8 mouse cellular contexts compared by ENCODE assay signal in genomic region chr19:5653969-5654719, GRCm38 (mm10). TPM values are rescaled to one million over a fixed set of nuclear protein-coding genes. Genes with fewer than 3 reads are reported as not detected.
DNase-seq lines count a peak whose midpoint lies in the region; ATAC-seq and TF ChIP-seq lines count a peak whose summit lies in the region.

No protein-coding gene starts in this region.

- peaks cover 60% of the 10 kb centered on the region for H3K36me3 ChIP-seq in lung, embryonic 14.5 days (ENCODE audit: insufficient read depth)
- peaks cover 24% of the 10 kb centered on the region for H3K36me3 ChIP-seq in embryonic facial prominence, embryonic 15.5 days
- H3K36me3 ChIP-seq in limb, embryonic 10.5 days: peaks cover 85% of the 10 kb centered on the region
- H3K36me3 ChIP-seq in neural tube, embryonic 13.5 days: peaks cover 22% of the 10 kb centered on the region; the same call in 1 of the 2 replicates

- no peaks in the 10 kb centered on the region for H3K9me3 ChIP-seq in lung, embryonic 14.5 days (ENCODE audit: low read depth, low read length)
- no peaks in the 10 kb centered on the region for H3K9me3 ChIP-seq in embryonic facial prominence, embryonic 15.5 days (replicated peaks)
- H3K9me3 ChIP-seq in limb, embryonic 10.5 days (replicated peaks): no peaks in the 10 kb centered on the region
- no peaks in the 10 kb centered on the region for H3K9me3 ChIP-seq in neural tube, embryonic 13.5 days

- H3K4me3 ChIP-seq in lung, embryonic 14.5 days (ENCODE audit: low read depth, low read length): peak overlapping the region; percentile 43
- peak overlapping the region; percentile 46 for H3K4me3 ChIP-seq in embryonic facial prominence, embryonic 15.5 days (replicated peaks)
- peak overlapping the region; percentile 60 for H3K4me3 ChIP-seq in limb, embryonic 10.5 days
- peak overlapping the region; percentile 38 for H3K4me3 ChIP-seq in neural tube, embryonic 13.5 days

- peaks cover 17% of the 10 kb centered on the region for H3K27me3 ChIP-seq in lung, embryonic 14.5 days (ENCODE audit: insufficient read depth, low read length)
- peaks cover 25% of the 10 kb centered on the region for H3K27me3 ChIP-seq in embryonic facial prominence, embryonic 15.5 days
- peaks cover 26% of the 10 kb centered on the region for H3K27me3 ChIP-seq in limb, embryonic 10.5 days (ENCODE audit: low read depth, poor library complexity, severe bottlenecking)
- peaks cover 35% of the 10 kb centered on the region for H3K27me3 ChIP-seq in neural tube, embryonic 13.5 days

- ATAC-seq in lung, embryonic 14.5 days (ENCODE audit: insufficient read depth): peak; percentile 50
- ATAC-seq in embryonic facial prominence, embryonic 15.5 days (ENCODE audit: insufficient number of reproducible peaks, low FRiP score, low TSS enrichment, low read depth): peak; percentile 34; the same call in 1 of the 2 replicates
- peak; percentile 52 for ATAC-seq in neural tube, embryonic 13.5 days (ENCODE audit: low read depth)

- no peak for TF ChIP-seq CTCF in lung, embryonic 14.5 days (IDR thresholded peaks at IDR 0.05; ENCODE audit: low read depth)

- 9% methylated on average over 62 of the region's 62 CpGs for WGBS in lung, embryonic 14.5 days
- WGBS in embryonic facial prominence, embryonic 15.5 days: 8% methylated on average over 62 of the region's 62 CpGs
- 6% methylated on average over 62 of the region's 62 CpGs for WGBS in limb, embryonic 10.5 days
- 7% methylated on average over 62 of the region's 62 CpGs for WGBS in neural tube, embryonic 13.5 days

- no peak overlapping the region for H3K27ac ChIP-seq in lung, embryonic 14.5 days (ENCODE audit: low read depth)
- no peak overlapping the region for H3K27ac ChIP-seq in embryonic facial prominence, embryonic 15.5 days (replicated peaks)
- peak overlapping the region; percentile 74 for H3K27ac ChIP-seq in limb, embryonic 10.5 days
- no peak overlapping the region for H3K27ac ChIP-seq in neural tube, embryonic 13.5 days (replicated peaks)

- H3K9ac ChIP-seq in lung, embryonic 14.5 days: peak overlapping the region; percentile 46
- H3K9ac ChIP-seq in embryonic facial prominence, embryonic 15.5 days: peak overlapping the region; percentile 33
- H3K9ac ChIP-seq in neural tube, embryonic 13.5 days: peak overlapping the region; percentile 62

- H3K4me2 ChIP-seq in lung, embryonic 14.5 days: peak overlapping the region; percentile 85
- H3K4me2 ChIP-seq in embryonic facial prominence, embryonic 15.5 days (replicated peaks): peak overlapping the region; percentile 85
- H3K4me2 ChIP-seq in neural tube, embryonic 13.5 days: peak overlapping the region; percentile 67

- peak; percentile 72 for DNase-seq in lung, embryonic 14.5 days
- DNase-seq in lung, postnatal 25 days (ENCODE audit: low spot score): no peak
- DNase-seq in limb, embryonic 10.5 days (ENCODE audit: low spot score): peak; percentile 87
- no peak for DNase-seq in left cerebral cortex, adult 18-20 months (ENCODE audit: low spot score in 2 of 2)
- DNase-seq in urinary bladder, postnatal 36 days (ENCODE audit: low spot score in 2 of 2): no peak
- DNase-seq in spleen, postnatal 10 days (ENCODE audit: low spot score in 2 of 2): no peak

- 0 out of 2 replicates have a peak, but pooled peaks cover 6% of the 10 kb centered on the region for H3K4me1 ChIP-seq in lung, embryonic 14.5 days (ENCODE audit: insufficient read depth)
- peaks cover 22% of the 10 kb centered on the region for H3K4me1 ChIP-seq in embryonic facial prominence, embryonic 15.5 days
- peaks cover 34% of the 10 kb centered on the region for H3K4me1 ChIP-seq in limb, embryonic 10.5 days
- peaks cover 18% of the 10 kb centered on the region for H3K4me1 ChIP-seq in neural tube, embryonic 13.5 days (replicated peaks)

RNA-seq across cellular contexts. Expression of gene Sipa1, which starts 9.4 kb away (rescaled TPM):
- 40.4 and 49.3 TPM in 2 replicates for polyA plus RNA-seq in lung, embryonic 14.5 days (2014; fragmentation: Nextera tagmentation; extraction: Ambion mirVana)
- polyA plus RNA-seq in embryonic facial prominence, embryonic 15.5 days (2015; fragmentation: Nextera tagmentation; extraction: Ambion mirVana): 29.4 and 30.4 TPM in 2 replicates
- polyA plus RNA-seq in limb, embryonic 10.5 days (2016; fragmentation: Nextera tagmentation; extraction: Ambion mirVana): 35.9 and 38.6 TPM in 2 replicates
- 19.1 and 19.8 TPM in 2 replicates for polyA plus RNA-seq in neural tube, embryonic 13.5 days (2015; fragmentation: Nextera tagmentation; extraction: Ambion mirVana)
- total RNA-seq in left cerebral cortex, adult 18-20 months (2021): 10 to 100 TPM; 11.5 to 13.3 TPM

RNA-seq across cellular contexts. Expression of gene Rela, which starts 16.9 kb away (rescaled TPM):
- polyA plus RNA-seq in lung, embryonic 14.5 days (2014; fragmentation: Nextera tagmentation; extraction: Ambion mirVana): 52.3 and 54.2 TPM in 2 replicates
- polyA plus RNA-seq in embryonic facial prominence, embryonic 15.5 days (2015; fragmentation: Nextera tagmentation; extraction: Ambion mirVana): 61.4 and 62.4 TPM in 2 replicates
- 31.5 and 39.6 TPM in 2 replicates for polyA plus RNA-seq in limb, embryonic 10.5 days (2016; fragmentation: Nextera tagmentation; extraction: Ambion mirVana)
- 33.8 and 36.5 TPM in 2 replicates for polyA plus RNA-seq in neural tube, embryonic 13.5 days (2015; fragmentation: Nextera tagmentation; extraction: Ambion mirVana)
- total RNA-seq in left cerebral cortex, adult 18-20 months (2021): 10 to 100 TPM; 18.8 to 22.0 TPM

RNA-seq across cellular contexts. Expression of gene Map3k11, which starts 34.4 kb away (rescaled TPM):
- polyA plus RNA-seq in lung, embryonic 14.5 days (2014; fragmentation: Nextera tagmentation; extraction: Ambion mirVana): 36.6 TPM in 2 replicates
- polyA plus RNA-seq in embryonic facial prominence, embryonic 15.5 days (2015; fragmentation: Nextera tagmentation; extraction: Ambion mirVana): 27.1 and 30.0 TPM in 2 replicates
- polyA plus RNA-seq in limb, embryonic 10.5 days (2016; fragmentation: Nextera tagmentation; extraction: Ambion mirVana): 35.3 and 42.2 TPM in 2 replicates
- 17.4 and 18.0 TPM in 2 replicates for polyA plus RNA-seq in neural tube, embryonic 13.5 days (2015; fragmentation: Nextera tagmentation; extraction: Ambion mirVana)
- 10 to 100 TPM; 18.8 to 22.4 TPM for total RNA-seq in left cerebral cortex, adult 18-20 months (2021)

RNA-seq across cellular contexts. Expression of gene Pcnx3, which starts 34.6 kb away (rescaled TPM):
- polyA plus RNA-seq in lung, embryonic 14.5 days (2014; fragmentation: Nextera tagmentation; extraction: Ambion mirVana): 28.4 and 35.2 TPM in 2 replicates
- 24.6 and 26.6 TPM in 2 replicates for polyA plus RNA-seq in embryonic facial prominence, embryonic 15.5 days (2015; fragmentation: Nextera tagmentation; extraction: Ambion mirVana)
- polyA plus RNA-seq in limb, embryonic 10.5 days (2016; fragmentation: Nextera tagmentation; extraction: Ambion mirVana): 31.6 and 34.3 TPM in 2 replicates
- polyA plus RNA-seq in neural tube, embryonic 13.5 days (2015; fragmentation: Nextera tagmentation; extraction: Ambion mirVana): 23.0 TPM in 2 replicates
- total RNA-seq in left cerebral cortex, adult 18-20 months (2021): 10 to 100 TPM; 61.1 to 74.0 TPM

RNA-seq across cellular contexts. Expression of gene Kat5, which starts 44.1 kb away (rescaled TPM):
- 25.5 and 33.4 TPM in 2 replicates for polyA plus RNA-seq in lung, embryonic 14.5 days (2014; fragmentation: Nextera tagmentation; extraction: Ambion mirVana)
- polyA plus RNA-seq in embryonic facial prominence, embryonic 15.5 days (2015; fragmentation: Nextera tagmentation; extraction: Ambion mirVana): 49.4 and 52.3 TPM in 2 replicates
- 51.5 and 59.3 TPM in 2 replicates for polyA plus RNA-seq in limb, embryonic 10.5 days (2016; fragmentation: Nextera tagmentation; extraction: Ambion mirVana)
- polyA plus RNA-seq in neural tube, embryonic 13.5 days (2015; fragmentation: Nextera tagmentation; extraction: Ambion mirVana): 72.3 and 77.2 TPM in 2 replicates
- total RNA-seq in left cerebral cortex, adult 18-20 months (2021): 10 to 100 TPM; 92.6 to 96.3 TPM

Comparison
In these comparisons a context has a peak if more than half of its experiments do, and no peak if none do; other contexts are left out.
1. DNase-seq: peak in lung, embryonic 14.5 days (single experiment) and limb, embryonic 10.5 days (single experiment); none in lung, postnatal 25 days (single experiment), left cerebral cortex, adult 18-20 months (0 of 2), urinary bladder, postnatal 36 days (0 of 2) and spleen, postnatal 10 days (0 of 2).
2. Peak in every context shown above with its lines, with median percentiles within 50 percentile points of each other: ATAC-seq, H3K4me2 ChIP-seq, H3K4me3 ChIP-seq and H3K9ac ChIP-seq.